Mouse (Mus musculus) gastrocnemius, adult 2 months (tissue): ENCODE measurements around the gene Plxnb1. TPM values are rescaled to one million over a fixed set of nuclear protein-coding genes. Genes with fewer than 3 reads are reported as not detected.

Source experiments
- DNase-seq: peaks from one replicate; pipeline ENCODE4 v3.0.0; 2022
- H3K27ac ChIP-seq: fragments of 200-600 bp; 2 replicates; pipeline ENCODE4 v1.8.1; 2022; ENCODE audit warnings: mild to moderate bottlenecking
- H3K4me3 ChIP-seq: fragments of 200-600 bp; 2 replicates; pipeline ENCODE4 v1.8.1; 2022; ENCODE audit warnings: mild to moderate bottlenecking, moderate library complexity
- CTCF ChIP-seq: fragments of 200-600 bp; IDR thresholded peaks from 2 replicates; pipeline ENCODE4 v1.8.1; 2022; ENCODE audit warnings: antibody characterized with exemption, mild to moderate bottlenecking, moderate library complexity
- intact Hi-C: fragments of 180-260 bp; cut with DNase I; formaldehyde crosslinking; loops from one replicate; pipeline ENCODE4 v1.15.1; 2025
- total RNA-seq, 2 experiments: library from RNA; stranded (reverse); gene quantifications; 2 replicates each; pipeline ENCODE4 v1.2.3; 2021

Plxnb1 gene
- total RNA-seq, 2 experiments from 2014 or later: 0.54 to 1.1 TPM

DNA sequence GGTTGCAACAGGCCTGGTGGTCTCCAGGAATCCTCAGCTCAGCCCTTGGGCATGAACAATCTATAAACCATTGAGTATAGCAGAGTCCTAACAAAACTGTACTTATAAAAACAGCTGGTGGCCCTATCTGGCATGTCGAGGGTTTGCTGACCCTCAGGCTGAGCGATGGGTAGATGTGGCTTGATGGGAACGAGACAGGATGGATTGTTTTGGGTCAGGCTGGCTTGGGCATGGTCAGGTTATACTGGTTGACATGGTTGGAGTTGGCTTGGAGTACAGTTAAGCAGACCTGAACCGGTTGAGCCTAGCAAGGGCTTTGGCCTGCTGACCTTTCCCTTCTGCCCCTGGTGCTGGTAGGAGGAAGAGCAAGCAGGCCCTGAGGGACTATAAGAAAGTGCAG is 15.9 kb downstream of the Plxnb1 start:
- intact Hi-C loops: no loop called here
- H3K27ac ChIP-seq: no peak overlapping the region
- DNase-seq: no peak
- no peak for TF ChIP-seq CTCF
- no peak overlapping the region for H3K4me3 ChIP-seq

DNA sequence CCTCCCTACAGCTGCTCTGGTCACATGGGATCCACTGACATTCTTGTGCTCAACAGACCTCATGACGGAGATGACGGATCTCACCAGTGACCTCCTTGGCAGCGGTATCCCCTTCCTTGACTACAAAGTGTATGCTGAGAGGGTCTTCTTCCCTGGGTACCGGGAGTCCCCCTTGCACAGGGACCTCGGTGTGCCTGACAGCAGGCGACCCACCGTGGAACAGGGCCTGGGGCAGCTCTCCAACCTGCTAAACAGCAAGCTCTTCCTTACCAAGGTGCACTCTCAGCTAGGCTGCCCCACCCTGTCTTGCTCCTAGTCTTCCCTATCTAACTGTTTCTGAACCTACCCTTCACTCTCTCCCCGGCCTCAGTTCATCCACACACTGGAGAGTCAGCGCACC is 16.4 kb downstream of the Plxnb1 start:
- no peak for TF ChIP-seq CTCF
- intact Hi-C loops: no loop called here
- Histone ChIP-seq H3K27ac (no peak overlapping the region), H3K4me3 (no peak overlapping the region)
- DNase-seq: no peak

DNA sequence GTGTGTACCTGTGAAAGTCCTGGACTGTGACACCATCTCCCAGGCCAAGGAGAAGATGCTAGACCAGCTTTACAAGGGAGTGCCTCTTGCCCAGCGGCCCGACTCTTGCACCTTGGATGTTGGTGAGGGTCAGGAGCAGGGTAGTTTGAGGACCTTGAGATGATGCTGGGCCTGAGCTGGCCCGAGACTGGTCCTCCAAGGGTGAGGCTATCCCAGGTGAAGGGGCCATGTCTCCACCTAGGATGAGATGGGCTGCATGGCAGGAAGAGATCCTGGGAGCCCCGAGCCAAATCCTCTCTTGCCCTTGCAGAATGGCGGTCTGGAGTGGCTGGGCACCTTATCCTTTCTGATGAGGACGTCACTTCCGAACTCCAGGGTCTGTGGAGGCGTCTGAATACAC is 18.1 kb downstream of the Plxnb1 start:
- Histone ChIP-seq H3K27ac (no peak overlapping the region), H3K4me3 (no peak overlapping the region)
- DNase-seq: no peak
- no peak for TF ChIP-seq CTCF
- intact Hi-C loops: no loop called here

DNA sequence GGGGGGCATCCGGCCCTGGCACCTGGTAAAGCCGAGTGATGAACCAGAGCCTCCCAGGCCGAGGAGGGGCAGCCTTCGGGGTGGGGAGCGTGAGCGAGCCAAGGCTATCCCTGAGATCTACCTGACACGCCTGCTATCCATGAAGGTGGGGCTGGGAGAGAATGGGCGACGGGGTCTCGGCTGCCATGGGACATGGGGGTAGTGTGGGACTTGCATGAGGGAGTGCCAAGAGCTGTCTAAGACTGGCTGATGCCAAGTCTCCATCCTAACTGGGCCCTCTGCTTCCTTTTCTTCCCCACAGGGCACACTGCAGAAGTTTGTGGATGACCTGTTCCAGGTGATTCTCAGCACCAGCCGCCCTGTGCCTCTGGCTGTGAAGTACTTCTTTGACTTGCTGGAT is 19.1 kb downstream of the Plxnb1 start:
- intact Hi-C loops: no loop called here
- TF ChIP-seq CTCF: no peak
- DNase-seq: no peak
- H3K4me3 ChIP-seq: no peak overlapping the region
- no peak overlapping the region for H3K27ac ChIP-seq

DNA sequence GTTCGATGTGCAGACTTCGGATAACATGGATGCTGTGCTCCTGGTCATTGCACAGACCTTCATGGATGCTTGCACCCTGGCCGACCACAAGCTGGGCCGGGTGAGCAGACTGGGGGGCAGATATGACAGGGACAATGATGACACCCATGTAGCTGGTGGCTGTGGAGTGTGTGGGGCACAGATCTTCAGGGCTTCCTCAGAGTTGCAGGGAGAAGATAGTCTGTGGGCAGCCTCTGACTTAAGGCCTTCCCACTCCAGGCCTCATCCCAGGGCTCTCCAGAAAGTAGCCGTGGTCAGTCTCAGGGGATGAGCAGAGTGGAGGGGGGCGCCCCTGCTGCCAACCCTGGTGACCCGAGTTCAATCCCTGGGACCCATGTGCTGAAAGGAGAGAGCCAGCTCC is 19.7 kb downstream of the Plxnb1 start:
- no peak for DNase-seq
- Histone ChIP-seq H3K4me3 (no peak overlapping the region), H3K27ac (no peak overlapping the region)
- intact Hi-C loops: no loop called here
- TF ChIP-seq CTCF: no peak

DNA sequence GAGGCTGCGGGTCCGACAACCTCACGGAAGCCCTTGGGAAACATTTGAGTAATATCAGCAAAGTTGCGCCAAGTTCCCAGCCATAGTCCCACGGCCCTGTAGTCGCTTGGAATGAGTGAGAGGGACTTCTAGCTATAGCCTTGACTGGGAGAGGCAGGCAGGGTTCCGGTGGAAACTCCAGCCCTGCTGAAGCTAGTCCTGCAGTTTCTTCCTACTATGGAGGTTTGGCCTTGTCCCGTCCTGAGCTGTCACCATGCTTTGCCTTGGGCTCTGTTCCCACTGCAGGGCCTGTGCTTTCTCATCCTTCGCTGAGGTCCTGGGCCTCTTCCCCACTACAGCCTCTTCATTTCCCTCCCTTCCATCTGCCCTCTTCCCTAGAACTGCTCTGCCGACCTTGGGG is 21.0 kb downstream of the Plxnb1 start:
- Histone ChIP-seq H3K4me3 (no peak overlapping the region), H3K27ac (no peak overlapping the region)
- TF ChIP-seq CTCF: no peak
- no peak for DNase-seq
- intact Hi-C loops: no loop called here

DNA sequence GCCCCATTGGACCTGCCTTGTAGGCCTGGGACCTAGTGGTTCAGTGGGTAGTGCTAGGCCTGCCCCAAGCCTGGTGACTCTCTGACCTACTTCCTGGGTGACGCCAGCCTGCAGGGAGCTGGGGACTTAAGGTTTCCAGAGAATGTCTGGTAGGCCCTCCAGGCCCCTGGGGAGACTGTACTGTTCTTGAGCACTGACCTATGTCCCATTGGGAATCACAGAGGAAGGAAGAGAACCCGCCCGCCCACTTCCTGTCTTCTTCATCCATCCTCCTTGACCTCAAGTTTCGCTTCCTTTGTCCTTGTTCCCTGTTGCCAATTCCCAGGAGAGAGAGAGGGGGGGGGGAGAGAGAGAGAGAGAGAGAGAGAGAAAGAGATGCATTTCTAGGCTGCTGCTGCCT is 22.9 kb downstream of the Plxnb1 start:
- DNase-seq: no peak
- H3K27ac ChIP-seq: peak overlapping the region; percentile 48; the same call in 1 of the 2 replicates
- intact Hi-C loops: no loop called here

DNA sequence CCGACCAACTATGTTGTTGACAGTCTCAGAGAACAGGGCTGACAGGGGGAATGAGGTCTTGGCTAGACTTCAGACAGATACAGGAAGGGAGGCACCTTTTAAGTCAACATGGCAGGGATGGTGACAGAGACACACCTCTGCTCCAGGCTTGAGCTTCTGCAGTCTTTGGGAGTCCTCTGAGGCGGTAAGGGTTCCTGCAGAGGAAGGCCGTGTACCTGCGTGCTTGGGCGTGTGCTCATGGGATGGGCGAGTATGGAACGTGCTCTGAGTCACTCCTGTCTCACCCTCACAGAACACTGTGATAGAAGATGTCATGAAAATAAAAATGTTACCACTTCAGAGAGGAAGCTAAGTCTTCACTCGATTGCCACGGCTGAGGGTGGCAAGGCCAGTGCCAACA is 24.4 kb downstream of the Plxnb1 start:
- no peak for TF ChIP-seq CTCF
- DNase-seq: no peak
- Histone ChIP-seq H3K27ac (no peak overlapping the region), H3K4me3 (no peak overlapping the region)
- intact Hi-C loops: no loop called here

More for the DNA sequence above, 22.9 kb downstream of the Plxnb1 start:
- no peak overlapping the region for H3K4me3 ChIP-seq
- no peak for TF ChIP-seq CTCF

DNA sequence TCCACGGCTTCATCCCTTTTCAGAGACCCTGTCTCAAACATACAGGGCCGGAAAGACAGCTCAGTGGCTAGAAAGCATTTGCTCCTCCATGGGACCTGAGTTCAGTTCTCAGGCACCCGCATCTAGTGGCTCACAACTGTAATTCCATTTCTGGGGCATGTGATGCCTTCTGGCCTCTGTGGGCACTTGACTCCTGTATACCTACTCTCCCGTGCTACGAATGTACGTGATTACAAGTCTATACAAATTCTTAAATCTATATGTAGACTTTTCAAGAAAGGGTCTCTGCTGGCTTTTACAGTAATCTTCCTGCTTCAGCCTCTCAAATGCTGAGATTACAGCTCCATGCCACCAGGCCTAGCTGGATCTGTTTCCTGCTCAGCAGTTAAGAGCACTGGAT is 25.8 kb downstream of the Plxnb1 start:
- no peak for DNase-seq
- Histone ChIP-seq H3K27ac (no peak overlapping the region), H3K4me3 (no peak overlapping the region)
- no peak for TF ChIP-seq CTCF
- intact Hi-C loops: loop anchor here (2.0 kb wide), 1 partner anchor 32 kb away; no protein-coding TSS in a partner anchor

DNA sequence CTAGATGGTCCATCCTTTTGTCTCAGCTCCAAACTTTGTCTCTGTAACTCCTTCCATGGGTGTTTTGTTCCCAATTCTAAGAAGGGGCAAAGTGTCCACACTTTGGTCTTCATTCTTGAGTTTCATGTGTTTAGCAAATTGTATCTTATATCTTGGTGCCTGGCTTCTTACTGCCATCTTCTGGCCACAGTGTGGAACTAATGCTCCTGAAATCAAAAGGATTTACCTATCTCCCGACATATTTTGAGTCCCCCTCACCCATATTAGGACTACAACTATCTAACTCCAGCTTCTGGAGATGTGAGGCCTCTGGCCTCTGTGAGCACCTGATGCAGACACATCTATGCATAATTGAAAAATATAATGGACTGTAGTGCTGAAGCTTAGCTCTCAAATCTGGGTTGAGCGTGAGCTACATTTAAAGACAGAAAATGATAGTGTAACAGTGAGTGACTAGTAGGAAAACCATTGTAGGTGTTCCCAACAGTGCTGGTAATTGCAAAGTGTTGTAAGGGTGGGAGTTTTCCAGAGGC is 27.4 kb downstream of the Plxnb1 start:
- H3K4me3 ChIP-seq: no peak overlapping the region
- TF ChIP-seq CTCF: peak; percentile 73
- intact Hi-C loops: loop anchor here (1.0 kb wide), 1 partner anchor 119 kb away; no protein-coding TSS in a partner anchor
- no peak overlapping the region for H3K27ac ChIP-seq
- no peak for DNase-seq

DNA sequence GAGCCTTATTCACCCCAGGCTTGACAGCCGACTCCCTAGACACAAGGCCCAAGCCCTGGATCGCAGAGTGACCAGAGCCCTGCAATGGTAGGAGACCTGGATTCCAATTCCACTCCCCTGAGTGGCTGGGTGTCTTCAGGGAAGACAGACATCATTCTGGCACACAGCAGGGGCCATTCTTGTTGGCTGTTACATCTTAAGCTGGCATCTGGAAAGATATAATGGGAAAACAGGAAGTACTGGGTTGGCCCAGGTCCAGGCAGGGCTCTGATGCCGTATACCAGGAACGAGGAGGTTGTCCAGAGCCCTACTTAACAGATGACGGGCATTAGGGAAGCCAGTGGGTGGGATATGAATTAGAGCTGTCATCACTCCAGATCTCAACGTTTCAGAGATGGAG is 28.1 kb downstream of the Plxnb1 start:
- H3K4me3 ChIP-seq: no peak overlapping the region
- DNase-seq: no peak
- intact Hi-C loops: no loop called here
- no peak overlapping the region for H3K27ac ChIP-seq
- no peak for TF ChIP-seq CTCF

DNA sequence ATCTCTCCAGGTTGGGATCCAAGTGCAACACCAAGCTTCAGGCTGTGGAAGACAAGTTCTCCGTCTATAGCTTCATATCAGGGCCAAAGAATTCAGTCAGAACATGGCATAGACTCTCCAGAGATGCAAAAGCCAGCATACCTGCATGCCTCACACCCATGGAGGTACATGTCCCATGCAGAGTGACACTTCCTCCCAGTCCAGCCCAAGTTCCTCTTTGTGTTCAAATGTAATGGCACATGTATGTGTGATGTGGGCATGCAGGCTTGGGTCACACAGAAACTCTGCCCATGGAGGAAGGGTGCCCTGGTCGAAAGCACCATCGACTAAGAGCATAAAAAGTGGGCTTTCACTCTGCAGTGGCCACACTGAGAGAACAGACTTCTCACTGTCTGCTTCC is 29.0 kb downstream of the Plxnb1 start:
- DNase-seq: no peak
- no peak overlapping the region for H3K4me3 ChIP-seq
- H3K27ac ChIP-seq: no peak overlapping the region
- intact Hi-C loops: no loop called here
- TF ChIP-seq CTCF: no peak

DNA sequence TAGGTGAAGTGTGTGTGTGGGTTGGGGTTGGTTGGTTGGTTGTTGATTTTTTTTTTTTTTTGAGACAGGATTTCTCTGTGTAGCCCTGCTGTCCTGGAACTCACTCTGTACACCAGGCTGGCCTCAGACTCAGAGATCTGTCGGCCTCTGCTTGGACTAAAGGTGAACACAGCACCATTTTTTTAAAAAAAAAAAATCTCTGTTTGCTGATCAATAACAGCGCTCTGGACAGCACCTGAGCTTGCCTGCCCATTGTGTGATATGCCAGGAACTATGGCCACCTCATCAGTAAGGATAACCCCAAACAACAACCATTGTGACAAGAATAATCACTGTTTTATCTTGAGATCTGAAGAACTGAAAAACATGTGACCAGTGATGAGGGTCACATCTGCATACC is 29.9 kb downstream of the Plxnb1 start:
- H3K27ac ChIP-seq: no peak overlapping the region
- intact Hi-C loops: no loop called here
- no peak overlapping the region for H3K4me3 ChIP-seq
- TF ChIP-seq CTCF: no peak
- no peak for DNase-seq

DNA sequence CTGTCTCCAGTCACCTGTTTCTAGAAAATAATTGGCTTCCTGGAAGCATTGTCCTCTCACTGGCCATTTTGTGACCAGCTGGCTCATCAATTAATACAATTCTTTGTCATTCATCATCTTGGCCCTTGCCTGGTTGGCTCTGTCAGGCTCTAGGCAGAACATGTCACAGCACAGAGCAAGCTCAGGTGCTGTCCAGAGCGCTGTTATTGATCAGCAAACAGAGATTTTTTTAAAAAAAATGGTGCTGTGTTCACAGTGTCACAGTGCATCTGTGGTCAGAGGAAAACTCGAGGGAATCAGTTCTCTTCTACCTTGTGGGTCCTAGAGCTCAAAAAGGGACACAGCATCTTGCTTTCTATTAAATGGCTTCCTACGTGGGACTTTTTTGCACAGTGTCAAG is 30.3 kb downstream of the Plxnb1 start:
- no peak for DNase-seq
- H3K27ac ChIP-seq: no peak overlapping the region
- TF ChIP-seq CTCF: no peak
- intact Hi-C loops: no loop called here
- H3K4me3 ChIP-seq: no peak overlapping the region

DNA sequence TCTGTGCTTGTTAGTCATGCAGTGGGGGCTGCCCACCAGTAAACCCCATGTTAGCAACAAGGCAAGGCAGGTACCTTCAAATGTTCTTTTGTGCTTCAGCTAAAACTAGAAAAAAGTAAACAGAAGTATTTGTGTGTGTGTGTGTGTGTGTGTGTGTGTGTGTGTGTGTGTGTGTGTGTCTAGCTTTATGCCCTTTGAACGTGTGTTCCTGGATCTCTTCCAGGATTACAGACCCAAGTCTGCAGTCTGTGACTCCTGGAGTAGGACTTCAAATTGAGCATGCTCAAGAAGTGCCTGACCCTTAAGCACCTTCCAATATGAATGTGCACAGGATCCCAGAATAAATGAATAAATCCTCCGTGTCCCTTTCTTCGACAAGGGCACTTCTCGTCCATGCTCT is 31.9 kb downstream of the Plxnb1 start:
- Histone ChIP-seq H3K4me3 (no peak overlapping the region), H3K27ac (no peak overlapping the region)
- DNase-seq: no peak
- TF ChIP-seq CTCF: no peak
- intact Hi-C loops: no loop called here
